Mouse (Mus musculus): ENCODE results near the gene Casp14.
"Not testable (repeated sequence)": the region's sequence is repeated elsewhere in the genome, so short reads cannot be mapped to it uniquely, and the experiment has no call there.

The Casp14 gene

DNA sequence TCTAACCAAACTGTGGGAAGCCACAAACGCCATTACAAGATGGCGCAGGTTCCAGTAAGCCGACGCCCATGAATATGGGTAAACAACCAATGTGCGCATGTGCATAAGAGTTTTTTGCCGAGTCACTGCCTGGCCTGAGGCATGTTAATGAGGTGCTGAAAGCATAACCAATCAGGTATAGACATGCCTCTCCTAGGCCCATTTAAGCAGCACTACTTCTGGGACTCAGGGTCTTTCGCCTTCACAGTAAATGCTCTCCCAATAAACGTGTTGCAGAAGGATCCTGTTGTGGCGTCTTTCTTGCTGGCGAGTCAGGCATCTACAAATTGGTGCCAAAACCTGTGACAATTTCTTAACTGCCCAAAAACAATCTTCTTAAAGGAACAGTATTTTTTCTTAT is 51.4 kb downstream of the Casp14 start:
- DNase-seq = not testable (repeated sequence)

DNA sequence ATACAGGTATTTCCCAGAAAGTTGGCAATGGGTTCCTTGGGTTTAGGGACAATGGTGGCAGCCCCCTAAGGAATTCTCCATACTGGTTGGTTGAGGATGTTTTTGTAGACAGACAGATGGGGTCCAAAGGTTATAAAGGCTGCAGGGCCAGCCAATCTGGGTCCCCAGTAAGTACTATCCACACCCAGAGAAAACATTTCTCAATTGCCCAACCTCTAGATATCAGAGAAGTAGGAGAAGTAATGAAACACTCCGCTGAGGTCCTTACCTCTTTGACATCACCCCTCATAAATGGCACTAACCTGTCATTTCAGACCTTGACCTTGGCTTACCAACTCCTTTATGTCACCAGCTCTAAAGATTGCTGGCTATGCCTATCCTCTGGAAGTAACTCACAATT is 53.5 kb downstream of the Casp14 start:
- no peak for DNase-seq
